Mouse (Mus musculus) testis, adult 2 months (tissue): ENCODE results near the gene Gm11541. TPM values are rescaled to one million over a fixed set of nuclear protein-coding genes. Genes with fewer than 3 reads are reported as not detected.
A peak's percentile ranks its signal among the peaks of the same experiment; 100 is the strongest.

Source experiments
- H3K27ac ChIP-seq: fragments of 200-500 bp; 2 replicates; pipeline ENCODE4 v1.5.1; 2012; ENCODE audit warnings: low read depth, low read length; ENCODE audit not compliant: control insufficient read depth, insufficient read depth
- H3K27me3 ChIP-seq: fragments of 200-500 bp; 2 replicates; pipeline ENCODE4 v1.6.1; 2012; ENCODE audit warnings: mild to moderate bottlenecking, low read length, moderate library complexity; ENCODE audit not compliant: control insufficient read depth, insufficient read depth
- H3K36me3 ChIP-seq: fragments of 200-500 bp; 2 replicates; pipeline ENCODE4 v1.6.1; 2012; ENCODE audit warnings: mild to moderate bottlenecking, low read length; ENCODE audit not compliant: control insufficient read depth, insufficient read depth
- H3K4me1 ChIP-seq: fragments of 200-500 bp; 2 replicates; pipeline ENCODE4 v1.6.1; 2012; ENCODE audit warnings: low read length; ENCODE audit not compliant: control insufficient read depth, insufficient read depth
- H3K4me3 ChIP-seq: fragments of 200-500 bp; 2 replicates; pipeline ENCODE4 v1.5.1; 2012; ENCODE audit warnings: low read depth, mild to moderate bottlenecking, low read length, moderate library complexity, mixed read lengths; ENCODE audit not compliant: control insufficient read depth
- CTCF ChIP-seq: fragments of 200-500 bp; IDR thresholded peaks from 2 replicates; pipeline ENCODE4 v1.5.1; 2012; ENCODE audit warnings: low read depth, mild to moderate bottlenecking, inconsistent platforms, low read length, moderate library complexity; ENCODE audit not compliant: control insufficient read depth, insufficient read depth, insufficient replicate concordance
- POLR2A ChIP-seq: fragments of 200-500 bp; IDR thresholded peaks from 2 replicates; pipeline ENCODE4 v1.6.1; 2012; ENCODE audit warnings: low read depth, mild to moderate bottlenecking, inconsistent platforms, low read length, moderate library complexity; ENCODE audit not compliant: control insufficient read depth
- polyA plus RNA-seq: library from polyadenylated mRNA; depleted of rRNA; stranded (reverse); fragments of >200 nt; gene quantifications from 2 replicates; pipeline ENCODE4 v1.2.3, GENCODE M21; 2012

Gene Gm11541
- polyA plus RNA-seq, 1 experiment: not detected

GRCm38 (mm10) chr11:94713246-94713860, 9.1 kb upstream of the Gm11541 start:
- no peaks in the 10 kb centered on the region for H3K36me3 ChIP-seq
- no peak overlapping the region for H3K27ac ChIP-seq
- TF ChIP-seq POLR2A (no peak), CTCF (no peak)
- H3K27me3 ChIP-seq: no peaks in the 10 kb centered on the region
- H3K4me3 ChIP-seq: no peak overlapping the region
- peaks cover 7% of the 10 kb centered on the region for H3K4me1 ChIP-seq

GRCm38 (mm10) chr11:94704020-94704419, 279 bp downstream of the Gm11541 start:
- H3K36me3 ChIP-seq: no peaks in the 10 kb centered on the region
- no peak overlapping the region for H3K4me3 ChIP-seq
- TF ChIP-seq POLR2A (no peak), CTCF (no peak)
- H3K27ac ChIP-seq: no peak overlapping the region
- H3K4me1 ChIP-seq: peaks cover 2% of the 10 kb centered on the region
- H3K27me3 ChIP-seq: no peaks in the 10 kb centered on the region

- peaks cover 9% of the 10 kb centered on the region for H3K4me1 ChIP-seq
- no peaks in the 10 kb centered on the region for H3K27me3 ChIP-seq
- TF ChIP-seq POLR2A (no peak), CTCF (no peak)
- no peak overlapping the region for H3K4me3 ChIP-seq
- no peaks in the 10 kb centered on the region for H3K36me3 ChIP-seq
- H3K27ac ChIP-seq: 0 out of 2 replicates have a peak overlapping the region, but pooled peaks have one; percentile 8
Observed at GRCm38 (mm10) chr11:94702216-94702610, 2.1 kb downstream of the Gm11541 start.

GRCm38 (mm10) chr11:94701401-94702215, 2.7 kb downstream of the Gm11541 start:
- H3K36me3 ChIP-seq: no peaks in the 10 kb centered on the region
- TF ChIP-seq POLR2A: no peak
- TF ChIP-seq CTCF: no peak
- no peak overlapping the region for H3K4me3 ChIP-seq
- no peaks in the 10 kb centered on the region for H3K27me3 ChIP-seq
- H3K4me1 ChIP-seq: peaks cover 9% of the 10 kb centered on the region
- no peak overlapping the region for H3K27ac ChIP-seq

- Histone ChIP-seq H3K27ac (no peak overlapping the region), H3K36me3 (no peaks in the 10 kb centered on the region), H3K4me3 (no peak overlapping the region), H3K4me1 (peaks cover 9% of the 10 kb centered on the region), H3K27me3 (no peaks in the 10 kb centered on the region)
- TF ChIP-seq CTCF: no peak
- TF ChIP-seq POLR2A: no peak
Observed at GRCm38 (mm10) chr11:94699399-94699798, 4.9 kb downstream of the Gm11541 start.

GRCm38 (mm10) chr11:94697703-94698464, 6.4 kb downstream of the Gm11541 start:
- no peak for TF ChIP-seq CTCF
- no peak for TF ChIP-seq POLR2A

GRCm38 (mm10) chr11:94697140-94697539, 7.2 kb downstream of the Gm11541 start:
- Histone ChIP-seq H3K4me1 (peaks cover 9% of the 10 kb centered on the region), H3K27me3 (no peaks in the 10 kb centered on the region), H3K4me3 (no peak overlapping the region), H3K36me3 (no peaks in the 10 kb centered on the region), H3K27ac (no peak overlapping the region)
- TF ChIP-seq CTCF (no peak), POLR2A (no peak)

More at GRCm38 (mm10) chr11:94697703-94698464, 6.4 kb downstream of the Gm11541 start:
- H3K27me3 ChIP-seq: no peaks in the 10 kb centered on the region
- H3K4me1 ChIP-seq: peaks cover 9% of the 10 kb centered on the region
- H3K36me3 ChIP-seq: no peaks in the 10 kb centered on the region
- H3K4me3 ChIP-seq: peak overlapping the region; percentile 68
- H3K27ac ChIP-seq: no peak overlapping the region
